Mouse (Mus musculus) forebrain, embryonic 16.5 days (tissue): Measurements from ENCODE around the gene Zfp524. TPM values are rescaled to one million over a fixed set of nuclear protein-coding genes. Genes with fewer than 3 reads are reported as not detected.

ENCODE experiments used
- ATAC-seq: fragments of 200-750 bp; cut with Nextera tagmentation; 2 replicates; pipeline ENCODE4 v1.8.0; 2017; ENCODE audit warnings: mild to moderate bottlenecking, moderate library complexity
- H3K27ac ChIP-seq: fragments of 300-500 bp; sonication (generic); 2 replicates; pipeline ENCODE4 v1.5.1; 2014; ENCODE audit warnings: low read length, control low read depth
- H3K27me3 ChIP-seq: fragments of 300-500 bp; sonication (generic); replicated peaks from 2 replicates; pipeline ENCODE4 v1.6.1; 2014; ENCODE audit warnings: low read length; ENCODE audit not compliant: control insufficient read depth, insufficient read depth
- H3K36me3 ChIP-seq: fragments of 300-500 bp; sonication (generic); 2 replicates; pipeline ENCODE4 v1.6.1; 2014; ENCODE audit not compliant: control insufficient read depth, insufficient read depth
- H3K4me1 ChIP-seq: fragments of 300-500 bp; sonication (generic); replicated peaks from 2 replicates; pipeline ENCODE4 v1.6.1; 2014; ENCODE audit warnings: low read length; ENCODE audit not compliant: control insufficient read depth, insufficient read depth
- H3K4me2 ChIP-seq: fragments of 300-500 bp; sonication (generic); 2 replicates; pipeline ENCODE4 v1.6.1; 2014; ENCODE audit warnings: mild to moderate bottlenecking, low read length, control low read depth
- H3K4me3 ChIP-seq: fragments of 300-500 bp; sonication (generic); replicated peaks from 2 replicates; pipeline ENCODE4 v1.5.1; 2014; ENCODE audit warnings: mild to moderate bottlenecking, low read length, control low read depth
- H3K9ac ChIP-seq: fragments of 300-500 bp; sonication (generic); replicated peaks from 2 replicates; pipeline ENCODE4 v1.6.1; 2014; ENCODE audit warnings: low read depth, low read length, control low read depth
- H3K9me3 ChIP-seq: fragments of 300-500 bp; sonication (generic); 2 replicates; pipeline ENCODE4 v1.6.1; 2016; ENCODE audit warnings: low read length; ENCODE audit not compliant: control insufficient read depth
- WGBS: fragments of 180-500 bp; shearing (Covaris S2); extraction: QIAGEN DNeasy Blood & Tissue Kit; methylation state at CpG from one replicate; pipeline ENCODE4 v1.1.7; 2014; 5-methylcytosine and 5-hydroxymethylcytosine counted together
- polyA plus RNA-seq: library from polyadenylated mRNA; unstranded; fragments of >200 nt; fragmentation: Nextera tagmentation; extraction: Ambion mirVana; gene quantifications from 2 replicates; pipeline ENCODE4 v1.2.1, GENCODE M21; 2015

The Zfp524 gene
- polyA plus RNA-seq, 1 experiment from 2014 or later: 11.3 TPM

DNA sequence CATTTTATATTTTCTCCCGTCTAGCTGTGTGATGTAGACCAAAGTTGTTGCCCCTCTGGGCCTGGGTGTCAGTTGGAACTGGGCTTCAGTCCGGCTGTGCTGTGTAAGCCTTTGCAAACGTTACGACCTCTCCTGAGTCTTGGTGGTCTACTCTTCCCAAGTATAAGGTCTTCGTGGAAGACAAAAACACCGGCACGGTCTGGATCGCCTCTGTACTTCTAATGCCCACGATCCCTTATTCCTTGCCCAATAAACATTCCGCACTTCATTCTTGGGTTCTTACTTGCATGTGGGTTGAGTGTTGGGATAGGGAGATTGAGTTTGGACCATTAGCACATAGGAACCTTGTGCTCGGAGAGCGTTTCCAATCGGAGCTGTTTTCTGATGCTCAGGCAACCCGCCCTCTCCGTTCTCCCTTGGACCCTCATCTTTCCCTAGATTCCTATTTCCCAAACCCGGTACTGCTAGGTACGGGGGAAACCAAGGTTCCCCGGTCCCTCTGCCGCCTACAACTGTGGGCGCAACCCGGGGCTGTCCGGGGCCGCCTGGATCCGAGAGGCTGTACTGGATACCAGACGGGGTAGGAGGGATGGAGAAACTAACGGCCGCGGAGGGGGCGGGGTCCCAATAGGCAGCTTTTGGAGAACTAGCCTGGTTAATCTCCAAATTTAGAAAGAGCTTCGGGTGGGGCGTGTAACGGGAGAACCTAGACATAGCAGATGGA is 39.4 kb downstream of the Zfp524 start:
- WGBS: 11% methylated on average over 32 of the region's 32 CpGs
- Histone ChIP-seq H3K27ac (no peak overlapping the region), H3K9me3 (no peaks in the 10 kb centered on the region), H3K4me1 (peaks cover 52% of the 10 kb centered on the region), H3K9ac (peak overlapping the region; percentile 80), H3K4me2 (peak overlapping the region; percentile 94), H3K36me3 (no peaks in the 10 kb centered on the region), H3K27me3 (peaks cover 48% of the 10 kb centered on the region), H3K4me3 (peak overlapping the region; percentile 67)
- ATAC-seq: no peak

DNA sequence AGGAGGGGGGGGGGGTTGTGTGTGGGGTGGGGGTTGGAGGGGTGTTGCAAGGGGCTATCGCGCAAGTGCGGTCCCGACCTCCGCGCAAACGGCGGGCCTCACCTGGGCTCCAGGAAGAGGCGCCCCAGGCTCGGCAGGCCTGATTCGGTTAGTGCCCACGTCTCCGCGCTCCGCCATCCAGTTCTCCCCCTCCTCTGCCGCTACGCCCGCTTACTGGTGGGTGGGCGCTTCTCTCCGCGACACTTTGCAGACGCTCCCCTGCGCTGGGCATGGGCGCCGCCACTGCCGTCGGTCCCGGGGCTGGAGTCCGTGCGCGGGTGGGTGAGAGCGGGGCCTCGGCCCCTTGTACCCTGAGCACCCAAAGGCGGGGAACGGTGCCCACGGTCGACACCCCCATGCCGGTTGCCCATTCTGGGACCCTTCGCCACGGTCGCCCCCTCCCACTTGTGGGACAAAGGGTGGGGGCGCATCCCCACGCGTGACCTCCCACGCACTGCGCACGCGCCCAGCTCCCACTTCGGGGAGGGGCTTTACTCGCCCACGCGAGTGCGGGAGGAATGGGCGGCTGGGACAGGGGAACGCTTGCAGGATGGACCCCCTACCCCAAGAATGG is 42.5 kb downstream of the Zfp524 start:
- peaks cover 48% of the 10 kb centered on the region for H3K27me3 ChIP-seq
- H3K4me3 ChIP-seq: peak overlapping the region; percentile 62
- peak overlapping the region; percentile 74 for H3K9ac ChIP-seq
- peak; percentile 5; the same call in 1 of the 2 replicates for ATAC-seq
- H3K4me1 ChIP-seq: peaks cover 67% of the 10 kb centered on the region
- peak overlapping the region; percentile 58 for H3K27ac ChIP-seq
- WGBS: 2% methylated on average over 55 of the region's 55 CpGs
- peak overlapping the region; percentile 64 for H3K4me2 ChIP-seq
- H3K36me3 ChIP-seq: no peaks in the 10 kb centered on the region
- no peaks in the 10 kb centered on the region for H3K9me3 ChIP-seq

DNA sequence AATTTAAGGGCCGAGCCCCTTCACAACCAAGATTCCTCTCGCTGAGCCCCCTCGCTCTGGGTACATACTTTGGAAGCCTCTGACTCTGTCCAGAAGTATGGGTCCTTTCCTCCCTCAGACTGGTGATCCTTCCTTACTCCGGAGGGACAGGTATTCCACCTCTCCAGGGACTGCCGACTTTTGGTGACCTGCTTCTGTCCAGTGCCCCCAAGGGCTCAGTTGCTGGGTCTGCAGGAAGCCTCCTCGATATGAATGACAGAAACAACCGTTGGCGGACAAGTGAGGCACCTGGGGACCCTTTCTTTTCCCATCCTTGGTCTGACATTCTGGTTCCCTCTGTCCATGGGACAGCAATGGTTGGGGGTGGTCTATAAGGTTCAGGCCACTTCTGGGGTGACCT is 43.2 kb downstream of the Zfp524 start:
- H3K9ac ChIP-seq: peak overlapping the region; percentile 74
- peaks cover 44% of the 10 kb centered on the region for H3K27me3 ChIP-seq
- H3K9me3 ChIP-seq: no peaks in the 10 kb centered on the region
- H3K4me3 ChIP-seq: peak overlapping the region; percentile 62
- H3K36me3 ChIP-seq: no peaks in the 10 kb centered on the region
- H3K4me2 ChIP-seq: peak overlapping the region; percentile 64
- H3K27ac ChIP-seq: no peak overlapping the region
- no peak for ATAC-seq
- WGBS: 33% methylated on average over 8 of the region's 8 CpGs
- peaks cover 61% of the 10 kb centered on the region for H3K4me1 ChIP-seq

DNA sequence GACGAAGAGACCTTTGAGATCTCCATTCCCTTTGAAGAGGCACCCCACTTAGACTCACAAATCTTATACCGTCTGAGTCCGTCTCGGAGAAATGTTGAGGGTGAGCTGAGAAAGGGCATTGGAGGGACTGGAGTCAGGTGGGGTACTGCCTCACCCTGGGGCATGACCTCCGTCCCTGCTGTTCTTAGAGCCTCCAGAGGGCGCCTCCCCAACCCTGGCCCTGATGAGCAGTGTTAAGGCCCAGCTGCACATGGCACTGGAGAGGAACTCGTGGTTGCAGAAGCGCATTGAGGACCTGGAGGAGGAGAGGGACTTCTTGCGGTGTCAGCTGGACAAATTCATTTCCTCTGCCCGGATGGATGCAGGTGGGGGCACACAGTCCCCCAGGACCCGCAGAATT is 43.6 kb downstream of the Zfp524 start:
- H3K4me2 ChIP-seq: peak overlapping the region; percentile 64
- H3K27ac ChIP-seq: no peak overlapping the region
- H3K27me3 ChIP-seq: peaks cover 40% of the 10 kb centered on the region
- WGBS: 48% methylated on average over 11 of the region's 11 CpGs
- ATAC-seq: no peak
- H3K4me1 ChIP-seq: peaks cover 57% of the 10 kb centered on the region
- no peaks in the 10 kb centered on the region for H3K36me3 ChIP-seq
- H3K9me3 ChIP-seq: no peaks in the 10 kb centered on the region
- no peak overlapping the region for H3K9ac ChIP-seq
- H3K4me3 ChIP-seq: peak overlapping the region; percentile 62

DNA sequence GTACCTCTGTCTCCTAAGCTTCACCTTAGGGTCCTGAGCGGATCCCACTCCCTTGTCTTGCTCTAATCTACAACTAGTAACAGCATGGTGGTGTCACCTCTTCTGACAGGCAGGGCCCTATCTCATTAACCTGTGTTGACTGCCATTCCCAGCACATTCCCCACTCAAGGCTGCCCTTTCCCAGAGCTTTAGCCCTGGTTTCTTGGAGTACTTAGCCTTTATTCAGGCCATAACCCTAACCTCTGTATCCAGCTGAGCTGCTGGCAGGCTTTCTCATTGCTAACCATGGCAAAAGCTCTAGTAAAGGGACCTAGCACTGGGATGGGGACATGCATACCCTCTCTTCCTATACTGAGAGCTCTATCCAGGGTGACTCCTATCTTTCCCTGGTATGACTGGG is 44.4 kb downstream of the Zfp524 start:
- peaks cover 55% of the 10 kb centered on the region for H3K4me1 ChIP-seq
- H3K36me3 ChIP-seq: no peaks in the 10 kb centered on the region
- ATAC-seq: no peak
- H3K27me3 ChIP-seq: peaks cover 32% of the 10 kb centered on the region
- 81% methylated on average over 1 of the region's 1 CpGs for WGBS
- no peak overlapping the region for H3K9ac ChIP-seq
- H3K4me2 ChIP-seq: no peak overlapping the region
- no peak overlapping the region for H3K4me3 ChIP-seq
- H3K27ac ChIP-seq: no peak overlapping the region
- no peaks in the 10 kb centered on the region for H3K9me3 ChIP-seq

DNA sequence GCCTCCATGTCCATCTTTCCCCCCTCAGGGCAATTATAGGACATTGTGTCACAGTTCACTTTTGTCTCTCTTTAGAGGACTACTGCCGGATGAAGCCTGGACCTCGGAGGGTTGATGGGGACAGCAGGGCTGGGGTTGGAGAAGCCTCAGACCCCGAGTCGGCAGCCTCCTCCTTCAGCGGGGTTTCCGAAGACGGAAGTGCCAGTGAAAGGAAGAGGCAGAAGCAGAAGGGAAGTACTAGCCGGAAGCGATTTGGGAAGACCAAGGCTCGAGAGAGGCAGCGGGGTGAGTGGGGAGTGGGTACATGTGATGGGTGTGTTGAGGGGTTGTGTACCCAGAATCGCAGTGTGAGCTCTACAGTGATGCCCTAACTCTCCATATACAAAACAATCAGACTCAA is 45.2 kb downstream of the Zfp524 start:
- Histone ChIP-seq H3K4me2 (peak overlapping the region; percentile 82; the same call in 1 of the 2 replicates), H3K4me3 (no peak overlapping the region), H3K9ac (no peak overlapping the region), H3K27me3 (peaks cover 26% of the 10 kb centered on the region), H3K4me1 (peaks cover 55% of the 10 kb centered on the region), H3K9me3 (no peaks in the 10 kb centered on the region), H3K27ac (no peak overlapping the region), H3K36me3 (no peaks in the 10 kb centered on the region)
- 89% methylated on average over 12 of the region's 12 CpGs for WGBS
- no peak for ATAC-seq

DNA sequence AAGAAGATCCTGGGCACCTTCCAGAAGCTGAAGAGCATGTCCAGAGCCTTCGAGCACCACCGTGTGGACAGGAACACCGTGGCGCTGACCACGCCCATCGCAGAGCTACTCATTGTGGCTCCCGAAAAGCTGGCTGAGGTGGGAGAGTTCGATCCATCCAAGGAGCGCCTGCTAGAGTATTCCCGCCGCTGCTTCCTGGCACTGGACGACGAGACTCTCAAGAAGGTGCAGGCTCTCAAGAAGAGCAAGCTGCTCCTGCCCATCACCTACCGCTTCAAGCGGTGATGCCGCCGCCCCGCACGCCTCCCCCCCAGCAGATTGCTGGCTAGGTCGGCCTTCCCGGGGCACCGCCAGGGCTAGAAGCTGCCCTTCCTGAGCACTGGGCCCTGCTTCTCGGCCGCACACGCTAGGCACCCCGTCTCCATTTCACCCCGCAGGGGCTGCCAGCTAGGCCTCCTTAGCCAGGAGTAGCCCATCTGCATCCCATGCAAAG is 46.1 kb downstream of the Zfp524 start:
- Histone ChIP-seq H3K27me3 (peaks cover 17% of the 10 kb centered on the region), H3K4me3 (peak overlapping the region; percentile 83), H3K9ac (peak overlapping the region; percentile 71), H3K9me3 (no peaks in the 10 kb centered on the region), H3K4me1 (peaks cover 53% of the 10 kb centered on the region), H3K36me3 (no peaks in the 10 kb centered on the region), H3K27ac (peak overlapping the region; percentile 96), H3K4me2 (peak overlapping the region; percentile 82)
- WGBS: 2% methylated on average over 27 of the region's 27 CpGs
- no peak for ATAC-seq

DNA sequence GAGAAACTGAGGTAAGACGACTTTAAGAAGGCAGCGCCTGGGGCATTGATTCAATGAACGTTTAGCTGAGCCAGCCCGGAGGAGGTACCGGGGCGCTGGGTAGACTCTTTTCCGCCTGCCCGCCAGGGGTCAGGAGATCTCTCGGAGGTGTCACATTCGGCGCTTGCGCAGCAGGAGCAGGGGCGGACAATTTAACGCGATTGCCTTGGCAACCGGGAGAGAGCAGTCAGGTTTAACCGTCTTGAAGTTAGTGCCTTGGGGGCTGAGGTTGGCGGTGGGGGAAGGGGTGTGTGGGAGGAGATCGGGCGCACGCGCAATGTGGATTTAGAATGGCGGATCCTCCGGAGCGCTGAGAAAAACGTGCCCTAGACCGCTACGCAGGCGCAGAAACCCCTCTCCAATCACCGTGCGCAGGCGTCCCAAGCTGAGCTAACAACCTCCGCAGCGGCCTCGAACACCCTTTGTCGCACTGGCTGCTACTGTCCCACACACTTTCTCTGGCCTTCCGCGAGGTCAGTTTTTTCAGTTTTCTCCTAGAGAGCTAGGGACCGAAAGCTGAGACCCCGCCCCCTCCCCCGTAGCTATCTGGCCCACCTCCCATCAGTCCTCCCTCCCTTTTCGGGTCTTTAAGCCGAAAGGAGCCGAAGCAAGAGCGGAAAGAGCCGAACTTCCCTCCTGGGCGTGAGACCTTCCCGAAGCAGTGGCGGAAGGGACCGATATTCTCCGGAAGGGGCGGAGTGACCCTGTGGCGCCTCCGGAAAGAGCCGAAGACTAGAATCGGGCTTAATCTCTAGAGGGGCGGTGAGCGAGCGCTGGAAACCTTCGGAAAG is 46.9 kb downstream of the Zfp524 start:
- Histone ChIP-seq H3K9me3 (no peaks in the 10 kb centered on the region), H3K36me3 (no peaks in the 10 kb centered on the region), H3K27me3 (peaks cover 9% of the 10 kb centered on the region), H3K4me2 (peak overlapping the region; percentile 97), H3K27ac (peak overlapping the region; percentile 96), H3K4me1 (peaks cover 56% of the 10 kb centered on the region), H3K4me3 (peak overlapping the region; percentile 83), H3K9ac (peak overlapping the region; percentile 71)
- ATAC-seq: peak; percentile 90
- WGBS: under 1% methylated on average over 60 of the region's 60 CpGs
